Mouse (Mus musculus): ENCODE results near the gene Orm2. TPM values are rescaled to one million over a fixed set of nuclear protein-coding genes. Genes with fewer than 3 reads are reported as not detected.
"Not testable (repeated sequence)": the region's sequence is repeated elsewhere in the genome, so short reads cannot be mapped to it uniquely, and the experiment has no call there.

Gene Orm2
- not detected in 2 replicates for polyA plus RNA-seq (2014; fragmentation: Nextera tagmentation; extraction: Ambion mirVana)

DNA sequence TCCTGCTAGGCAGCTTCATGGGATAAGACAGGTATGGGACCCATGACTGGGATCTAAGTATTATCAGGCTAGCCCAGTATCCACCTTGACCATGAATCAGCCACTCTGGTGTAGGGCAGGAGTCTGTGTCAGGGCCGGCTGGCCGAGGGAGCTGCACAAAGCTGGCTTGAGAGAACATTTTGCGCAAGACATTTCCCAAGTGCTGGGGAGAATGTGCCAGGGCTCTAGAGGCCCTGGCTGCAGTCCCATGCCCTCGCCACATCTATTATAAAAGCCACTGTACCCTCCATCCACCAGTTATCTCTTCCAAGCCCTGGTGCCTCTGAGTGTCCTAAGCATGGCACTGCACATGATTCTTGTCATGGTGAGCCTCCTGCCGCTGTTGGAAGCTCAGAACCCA is at the start of gene Orm2:
Gene Orm2, plus strand, starts transcription at position 300 of the 400 bp plus-strand sequence.
- no peak within 1 kb of the TSS for H3K4me2 ChIP-seq (replicated peaks; ENCODE audit: low read depth, low read length)
- no peak within 1 kb of the TSS for H3K27ac ChIP-seq (ENCODE audit: low read length)
- H3K27me3 ChIP-seq (ENCODE audit: control insufficient read depth, insufficient read depth, low read length): no peaks in the 10 kb centered on the region
- H3K9me3 ChIP-seq (ENCODE audit: control insufficient read depth, low read depth, low read length): no peaks in the 10 kb centered on the region
- 78% methylated on average over 5 of the region's 5 CpGs for WGBS
- ATAC-seq (ENCODE audit: insufficient number of reproducible peaks, insufficient read depth, low FRiP score, low read depth): no peak
- no peaks in the 10 kb centered on the region for H3K36me3 ChIP-seq (ENCODE audit: control insufficient read depth, insufficient read depth, low read length)
- H3K4me1 ChIP-seq (ENCODE audit: control insufficient read depth, insufficient read depth, low read length): no peaks in the 10 kb centered on the region
- H3K9ac ChIP-seq (replicated peaks; ENCODE audit: low read depth, low read length): no peak within 1 kb of the TSS
- H3K4me3 ChIP-seq (ENCODE audit: low read depth, low read length): no peak within 1 kb of the TSS

DNA sequence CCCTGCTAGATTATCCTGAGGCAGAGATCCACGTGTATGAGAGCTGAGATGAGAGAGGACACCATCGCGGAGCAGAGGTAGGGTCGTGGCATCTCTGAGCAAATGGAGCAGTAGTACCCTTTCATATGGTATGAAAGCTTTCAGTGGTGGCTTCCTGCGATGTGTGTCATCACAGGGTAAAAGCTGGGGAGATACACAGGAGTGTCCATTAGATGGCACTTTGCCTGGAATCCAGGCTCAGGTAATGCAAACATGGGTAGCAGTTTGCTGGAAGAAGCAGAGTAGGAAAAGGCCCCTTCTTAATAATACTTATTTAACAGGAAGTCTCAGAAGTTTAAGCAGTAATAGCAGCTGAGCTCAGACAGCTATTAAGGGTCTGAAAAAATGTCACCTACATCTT is 48.2 kb upstream of the Orm2 start:
- Histone ChIP-seq H3K4me3 (ENCODE audit: low read depth, low read length) (no peak overlapping the region), H3K4me2 (replicated peaks; ENCODE audit: low read depth, low read length) (no peak overlapping the region), H3K27ac (ENCODE audit: low read length) (no peak overlapping the region), H3K27me3 (ENCODE audit: control insufficient read depth, insufficient read depth, low read length) (no peaks in the 10 kb centered on the region), H3K9me3 (ENCODE audit: control insufficient read depth, low read depth, low read length) (no peaks in the 10 kb centered on the region), H3K36me3 (ENCODE audit: control insufficient read depth, insufficient read depth, low read length) (peaks cover 62% of the 10 kb centered on the region), H3K9ac (replicated peaks; ENCODE audit: low read depth, low read length) (no peak overlapping the region), H3K4me1 (ENCODE audit: control insufficient read depth, insufficient read depth, low read length) (no peaks in the 10 kb centered on the region)
- ATAC-seq (ENCODE audit: insufficient number of reproducible peaks, insufficient read depth, low FRiP score, low read depth): no peak
- WGBS: 75% methylated on average over 5 of the region's 5 CpGs

DNA sequence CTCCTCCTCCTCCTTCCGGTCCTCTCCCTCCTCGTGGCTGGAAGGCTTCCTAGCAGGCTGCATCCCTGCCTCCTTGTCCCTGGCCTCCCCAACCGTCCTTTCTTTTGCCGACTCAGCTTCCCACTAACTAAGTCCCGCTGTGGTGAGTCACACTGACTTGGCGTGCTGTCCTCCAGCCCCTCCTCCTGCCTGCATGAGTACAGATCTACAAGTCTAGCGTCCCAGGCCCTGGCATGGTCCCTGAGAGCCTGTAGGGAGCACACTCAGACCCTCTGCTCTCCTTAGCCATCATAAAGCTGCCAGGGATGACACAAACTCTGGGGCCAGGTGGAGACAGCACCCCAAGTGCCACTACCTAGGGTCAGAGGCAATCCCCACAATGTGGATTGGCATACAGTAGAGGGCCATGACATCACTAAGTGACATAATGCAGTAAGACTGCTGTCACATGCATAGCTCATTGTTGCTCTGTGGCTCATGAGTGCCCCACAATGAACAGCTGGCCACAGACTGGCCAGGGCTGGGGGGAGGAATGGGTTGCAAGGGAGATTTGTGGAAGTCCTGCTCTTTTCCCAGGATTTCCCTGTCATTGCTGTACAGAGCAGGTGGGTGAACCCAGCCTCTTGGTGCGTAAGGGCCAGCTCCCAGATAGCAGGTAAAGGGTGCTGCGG is 46.0 kb upstream of the Orm2 start:
- peaks cover 59% of the 10 kb centered on the region for H3K36me3 ChIP-seq (ENCODE audit: control insufficient read depth, insufficient read depth, low read length)
- 67% methylated on average over 9 of the region's 9 CpGs for WGBS
- H3K4me1 ChIP-seq (ENCODE audit: control insufficient read depth, insufficient read depth, low read length): no peaks in the 10 kb centered on the region
- no peaks in the 10 kb centered on the region for H3K27me3 ChIP-seq (ENCODE audit: control insufficient read depth, insufficient read depth, low read length)
- no peak overlapping the region for H3K4me2 ChIP-seq (replicated peaks; ENCODE audit: low read depth, low read length)
- no peak for ATAC-seq (ENCODE audit: insufficient number of reproducible peaks, insufficient read depth, low FRiP score, low read depth)
- H3K4me3 ChIP-seq (ENCODE audit: low read depth, low read length): no peak overlapping the region
- no peak overlapping the region for H3K27ac ChIP-seq (ENCODE audit: low read length)
- H3K9me3 ChIP-seq (ENCODE audit: control insufficient read depth, low read depth, low read length): no peaks in the 10 kb centered on the region
- H3K9ac ChIP-seq (replicated peaks; ENCODE audit: low read depth, low read length): no peak overlapping the region

DNA sequence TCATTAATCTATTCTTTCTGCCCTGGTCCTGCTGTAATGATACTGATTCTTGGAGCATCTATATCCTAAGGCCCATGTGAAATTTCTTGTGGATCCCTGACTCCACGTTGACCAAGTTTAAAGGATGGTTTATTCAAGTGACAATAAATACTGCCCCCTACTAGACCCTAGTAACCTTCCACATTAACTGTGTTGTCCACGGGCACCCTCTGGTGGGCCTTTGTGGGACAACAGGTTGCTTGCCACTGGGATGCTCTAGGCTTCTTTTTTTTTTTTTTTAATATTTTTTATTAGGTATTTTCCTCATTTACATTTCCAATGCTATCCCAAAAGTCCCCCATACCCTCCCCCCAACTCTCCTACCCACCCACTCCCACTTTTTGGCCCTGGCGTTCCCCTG is 42.7 kb upstream of the Orm2 start:
- H3K4me3 ChIP-seq (ENCODE audit: low read depth, low read length); H3K4me2 ChIP-seq (replicated peaks; ENCODE audit: low read depth, low read length); H3K9ac ChIP-seq (replicated peaks; ENCODE audit: low read depth, low read length); H3K4me1 ChIP-seq (ENCODE audit: control insufficient read depth, insufficient read depth, low read length); H3K9me3 ChIP-seq (ENCODE audit: control insufficient read depth, low read depth, low read length); ATAC-seq (ENCODE audit: insufficient number of reproducible peaks, insufficient read depth, low FRiP score, low read depth); H3K27ac ChIP-seq (ENCODE audit: low read length); H3K27me3 ChIP-seq (ENCODE audit: control insufficient read depth, insufficient read depth, low read length): not testable (repeated sequence)
- WGBS: 17% methylated on average over 3 of the region's 3 CpGs
- peaks cover 63% of the 10 kb centered on the region for H3K36me3 ChIP-seq (ENCODE audit: control insufficient read depth, insufficient read depth, low read length)

DNA sequence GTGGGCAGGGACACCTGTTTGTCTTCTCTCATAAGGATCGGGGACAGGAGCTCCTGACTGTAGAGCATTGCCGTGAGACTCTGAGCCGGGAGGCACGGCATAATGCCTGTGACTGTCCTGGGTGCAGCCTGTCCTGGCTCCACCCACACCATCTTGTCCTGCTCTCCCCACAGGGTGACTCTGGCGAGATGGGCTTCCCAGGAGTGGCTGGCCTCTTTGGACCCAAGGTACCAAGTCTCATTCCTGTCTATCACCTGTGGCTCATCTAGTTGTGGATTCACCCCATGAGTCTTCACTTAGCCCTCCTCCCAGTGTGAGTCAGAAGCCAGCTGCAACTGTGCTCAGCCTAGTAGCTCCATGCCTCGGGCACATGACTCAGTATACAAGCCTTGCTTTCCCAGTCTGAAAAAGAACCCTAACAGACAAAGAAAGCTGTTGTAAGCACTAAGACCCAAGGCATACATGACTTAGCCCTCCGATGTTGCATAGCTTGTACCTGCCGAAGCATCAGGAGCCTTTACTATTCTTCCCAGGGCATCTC is 38.9 kb upstream of the Orm2 start:
- peaks cover 50% of the 10 kb centered on the region for H3K36me3 ChIP-seq (ENCODE audit: control insufficient read depth, insufficient read depth, low read length)

DNA sequence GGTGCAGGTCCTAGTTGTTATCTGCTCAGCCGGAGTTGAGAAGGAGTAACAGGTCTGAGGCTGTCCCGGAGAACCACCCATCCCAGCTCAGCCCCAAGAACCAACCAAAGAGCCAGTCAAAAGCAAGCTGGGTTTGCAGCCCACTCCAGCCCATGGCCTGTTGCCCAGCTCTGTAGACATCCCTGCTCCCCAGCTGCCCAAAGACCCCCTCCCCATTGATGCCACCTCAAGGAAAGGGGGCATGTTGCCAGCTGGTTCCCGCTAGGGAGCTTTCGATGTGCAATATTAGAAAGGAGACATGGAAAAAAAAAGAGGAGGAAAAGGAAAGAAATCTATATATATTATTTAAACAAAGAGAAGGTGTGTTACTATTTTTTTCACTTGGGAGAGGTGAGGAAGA is 28.8 kb upstream of the Orm2 start:
- H3K27ac ChIP-seq (ENCODE audit: low read length): no peak overlapping the region
- no peaks in the 10 kb centered on the region for H3K9me3 ChIP-seq (ENCODE audit: control insufficient read depth, low read depth, low read length)
- WGBS: 88% methylated on average over 4 of the region's 4 CpGs
- H3K4me1 ChIP-seq (ENCODE audit: control insufficient read depth, insufficient read depth, low read length): no peaks in the 10 kb centered on the region
- no peak for ATAC-seq (ENCODE audit: insufficient number of reproducible peaks, insufficient read depth, low FRiP score, low read depth)
- peaks cover 30% of the 10 kb centered on the region for H3K36me3 ChIP-seq (ENCODE audit: control insufficient read depth, insufficient read depth, low read length)
- no peaks in the 10 kb centered on the region for H3K27me3 ChIP-seq (ENCODE audit: control insufficient read depth, insufficient read depth, low read length)
- no peak overlapping the region for H3K4me2 ChIP-seq (replicated peaks; ENCODE audit: low read depth, low read length)
- H3K4me3 ChIP-seq (ENCODE audit: low read depth, low read length): no peak overlapping the region
- H3K9ac ChIP-seq (replicated peaks; ENCODE audit: low read depth, low read length): no peak overlapping the region

More for the DNA sequence above, 38.9 kb upstream of the Orm2 start:
- Histone ChIP-seq H3K27me3 (ENCODE audit: control insufficient read depth, insufficient read depth, low read length) (no peaks in the 10 kb centered on the region), H3K4me1 (ENCODE audit: control insufficient read depth, insufficient read depth, low read length) (no peaks in the 10 kb centered on the region), H3K27ac (ENCODE audit: low read length) (no peak overlapping the region), H3K9me3 (ENCODE audit: control insufficient read depth, low read depth, low read length) (no peaks in the 10 kb centered on the region), H3K4me2 (replicated peaks; ENCODE audit: low read depth, low read length) (no peak overlapping the region), H3K4me3 (ENCODE audit: low read depth, low read length) (no peak overlapping the region), H3K9ac (replicated peaks; ENCODE audit: low read depth, low read length) (no peak overlapping the region)
- no peak for ATAC-seq (ENCODE audit: insufficient number of reproducible peaks, insufficient read depth, low FRiP score, low read depth)
- WGBS: 75% methylated on average over 8 of the region's 8 CpGs

DNA sequence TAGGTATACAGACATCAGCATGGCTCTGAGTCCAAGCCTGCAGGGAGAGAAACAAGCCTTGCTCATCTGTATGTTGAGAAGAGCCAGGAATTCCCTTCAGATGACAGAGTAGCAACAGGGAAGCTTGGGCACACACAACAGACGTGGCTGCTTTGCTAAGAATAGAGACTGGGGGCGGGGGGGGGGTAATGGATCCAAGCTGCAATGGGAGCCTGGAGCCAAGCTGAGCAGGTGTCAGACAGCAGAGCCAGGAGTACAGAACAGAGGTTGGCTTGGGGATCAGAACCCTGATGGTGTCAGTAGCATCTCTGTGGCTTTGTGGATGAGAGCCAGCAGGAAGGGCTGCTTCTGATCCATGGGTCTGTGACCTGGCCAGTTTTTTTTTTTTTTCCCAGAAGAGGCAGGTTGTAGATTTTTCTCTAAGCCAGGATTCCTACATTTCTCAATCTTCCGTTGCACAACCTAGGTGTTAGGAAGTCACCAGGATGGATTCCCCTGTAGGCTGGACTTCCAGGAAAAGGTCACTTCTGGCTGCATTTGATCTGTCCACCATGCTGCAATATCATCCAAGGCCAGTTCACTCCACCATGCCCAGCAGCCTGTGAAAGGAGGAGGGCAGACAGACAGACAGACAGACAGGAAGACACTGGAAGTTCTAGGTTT is 23.7 kb upstream of the Orm2 start:
- 68% methylated on average over 3 of the region's 3 CpGs for WGBS
- no peak overlapping the region for H3K4me3 ChIP-seq (ENCODE audit: low read depth, low read length)
- H3K4me1 ChIP-seq (ENCODE audit: control insufficient read depth, insufficient read depth, low read length): no peaks in the 10 kb centered on the region
- H3K9me3 ChIP-seq (ENCODE audit: control insufficient read depth, low read depth, low read length): no peaks in the 10 kb centered on the region
- H3K27me3 ChIP-seq (ENCODE audit: control insufficient read depth, insufficient read depth, low read length): no peaks in the 10 kb centered on the region
- H3K36me3 ChIP-seq (ENCODE audit: control insufficient read depth, insufficient read depth, low read length): no peaks in the 10 kb centered on the region; the same call in 1 of the 2 replicates
- ATAC-seq (ENCODE audit: insufficient number of reproducible peaks, insufficient read depth, low FRiP score, low read depth): no peak
- H3K9ac ChIP-seq (replicated peaks; ENCODE audit: low read depth, low read length): no peak overlapping the region
- no peak overlapping the region for H3K4me2 ChIP-seq (replicated peaks; ENCODE audit: low read depth, low read length)
- no peak overlapping the region for H3K27ac ChIP-seq (ENCODE audit: low read length)

DNA sequence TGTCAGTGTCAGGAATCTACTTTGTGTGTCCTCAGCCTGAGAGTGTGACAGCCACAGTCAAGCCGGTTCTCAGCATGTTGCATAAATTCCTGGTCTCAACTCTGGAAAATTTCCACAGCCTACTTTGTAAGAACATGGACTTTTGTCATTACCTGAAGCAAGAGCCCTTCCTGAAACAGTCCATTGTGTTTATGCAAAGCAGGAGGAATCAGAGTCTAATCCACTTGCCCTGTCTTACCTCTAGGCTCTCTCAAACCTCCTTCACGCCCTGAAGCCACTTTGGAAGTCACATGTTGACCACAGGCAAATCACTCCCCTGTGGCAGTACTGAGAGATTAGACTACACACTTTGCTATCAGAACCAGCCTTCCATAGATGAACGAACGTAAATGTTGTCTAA is 19.8 kb upstream of the Orm2 start:
- 66% methylated on average over 4 of the region's 4 CpGs for WGBS
- Histone ChIP-seq H3K9ac (replicated peaks; ENCODE audit: low read depth, low read length) (no peak overlapping the region), H3K36me3 (ENCODE audit: control insufficient read depth, insufficient read depth, low read length) (no peaks in the 10 kb centered on the region), H3K27me3 (ENCODE audit: control insufficient read depth, insufficient read depth, low read length) (no peaks in the 10 kb centered on the region), H3K4me3 (ENCODE audit: low read depth, low read length) (no peak overlapping the region), H3K4me2 (replicated peaks; ENCODE audit: low read depth, low read length) (no peak overlapping the region), H3K9me3 (ENCODE audit: control insufficient read depth, low read depth, low read length) (no peaks in the 10 kb centered on the region), H3K4me1 (ENCODE audit: control insufficient read depth, insufficient read depth, low read length) (no peaks in the 10 kb centered on the region), H3K27ac (ENCODE audit: low read length) (no peak overlapping the region)
- ATAC-seq (ENCODE audit: insufficient number of reproducible peaks, insufficient read depth, low FRiP score, low read depth): no peak

Measured in stomach, embryonic 14.5 days (tissue).